Mouse (Mus musculus) ES-Bruce4 (cell line): ENCODE data around the gene Slc41a3.

Experiments used
- CTCF ChIP-seq: IDR thresholded peaks from one replicate; pipeline ENCODE4 v1.8.1; 2011; ENCODE audit warnings: low read depth, low read length
- EP300 ChIP-seq: IDR thresholded peaks from 2 replicates; pipeline ENCODE4 v1.6.1; 2011; ENCODE audit warnings: low read depth, low read length; ENCODE audit not compliant: insufficient read depth
- POLR2A ChIP-seq: IDR thresholded peaks from one replicate; pipeline ENCODE4 v1.8.1; 2011; ENCODE audit warnings: low read length; ENCODE audit not compliant: insufficient read depth

GRCm38 (mm10) chr6:90565357-90566215 lies 38.9 kb upstream of the Slc41a3 start:
- TF ChIP-seq CTCF (no peak), EP300 (no peak), POLR2A (no peak)
